Mouse (Mus musculus) cerebellum, postnatal 14 days (tissue): ENCODE measurements around the gene Dennd4a.
A peak's percentile ranks its signal among the peaks of the same experiment; 100 is the strongest.

Source experiments
- DNase-seq, 2 experiments: peaks; one replicate each; pipeline ENCODE4 v3.0.0; 2021; ENCODE audit warnings: mixed read lengths in 2 of 2

Dennd4a gene

GRCm38 (mm10) chr9:64790673-64791660 is 20.2 kb upstream of the Dennd4a start:
- no peak for DNase-seq

GRCm38 (mm10) chr9:64791676-64792075 is 19.5 kb upstream of the Dennd4a start:
- DNase-seq = no peak

- DNase-seq = no peak
Observed at GRCm38 (mm10) chr9:64792379-64793274, 18.5 kb upstream of the Dennd4a start.

- DNase-seq = no peak
Observed at GRCm38 (mm10) chr9:64793275-64793590, 17.9 kb upstream of the Dennd4a start.

GRCm38 (mm10) chr9:64793794-64794193 is 17.3 kb upstream of the Dennd4a start:
- no peak for DNase-seq

- no peak for DNase-seq
Observed at GRCm38 (mm10) chr9:64794448-64795420, 16.4 kb upstream of the Dennd4a start.

- DNase-seq = no peak
Observed at GRCm38 (mm10) chr9:64795846-64796615, 15.1 kb upstream of the Dennd4a start.

GRCm38 (mm10) chr9:64797392-64797791 is 13.7 kb upstream of the Dennd4a start:
- no peak for DNase-seq

- DNase-seq = no peak
Observed at GRCm38 (mm10) chr9:64798099-64798498, 13.0 kb upstream of the Dennd4a start.

GRCm38 (mm10) chr9:64798859-64799258 is 12.3 kb upstream of the Dennd4a start:
- no peak for DNase-seq

- DNase-seq = no peak
Observed at GRCm38 (mm10) chr9:64799504-64799903, 11.6 kb upstream of the Dennd4a start.

- DNase-seq = no peak
Observed at GRCm38 (mm10) chr9:64802561-64802960, 8.6 kb upstream of the Dennd4a start.

GRCm38 (mm10) chr9:64803373-64804214 is 7.5 kb upstream of the Dennd4a start:
- DNase-seq = no peak

GRCm38 (mm10) chr9:64805875-64806274 is 5.3 kb upstream of the Dennd4a start:
- no peak for DNase-seq

- DNase-seq = no peak
Observed at GRCm38 (mm10) chr9:64806335-64807060, 4.6 kb upstream of the Dennd4a start.

- peak; percentile 17 to 30 for DNase-seq
Observed at GRCm38 (mm10) chr9:64807061-64807808, 3.9 kb upstream of the Dennd4a start.

GRCm38 (mm10) chr9:64809851-64810250 is 1.3 kb upstream of the Dennd4a start:
- DNase-seq = no peak

GRCm38 (mm10) chr9:64811538-64812474 is 666 bp downstream of the Dennd4a start:
- peak; percentile 77 to 82 for DNase-seq
